Comparison of ENCODE assay signal across 33 mouse cellular contexts in the genomic region with DNA sequence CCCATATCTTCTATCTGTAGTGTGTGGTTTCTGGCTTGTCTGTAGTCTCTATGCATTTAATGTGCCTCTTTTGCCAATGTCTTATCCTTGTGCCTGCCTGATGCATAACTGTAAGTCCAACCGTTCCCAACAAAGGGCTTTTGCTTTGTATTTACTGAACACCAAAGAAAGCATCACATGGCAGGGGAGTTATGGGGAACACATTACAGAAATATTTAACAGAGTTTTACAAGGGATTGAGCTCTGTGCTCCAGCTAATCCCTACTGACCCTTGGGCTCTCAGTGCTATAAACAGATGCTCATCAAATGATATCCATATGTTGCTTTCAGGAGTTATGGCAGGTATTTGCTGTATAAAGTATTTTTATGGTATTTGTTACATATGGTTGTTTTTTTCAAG.
"Had no signal": no experiment of that assay in that cellular context is flagged by ENCODE, and none has a peak within 500 bp of the region (broad histone marks: within the 10 kb centered on the region; RNA-seq: fewer than 3 reads in every experiment).

No protein-coding gene starts in this region.

- H3K27me3 ChIP-seq: heart, embryonic 12.5 days; heart, embryonic 13.5 days; heart, embryonic 15.5 days; hindbrain, embryonic 12.5 days; hindbrain, embryonic 13.5 days; hindbrain, embryonic 15.5 days; kidney, embryonic 15.5 days had no signal

- H3K4me2 ChIP-seq: heart, embryonic 11.5 days; heart, embryonic 12.5 days; heart, embryonic 13.5 days; heart, embryonic 15.5 days; hindbrain, embryonic 12.5 days; hindbrain, embryonic 13.5 days; hindbrain, embryonic 14.5 days; hindbrain, embryonic 15.5 days; kidney, embryonic 15.5 days had no signal

- H3K9me3 ChIP-seq: heart, embryonic 10.5 days; heart, embryonic 12.5 days; heart, embryonic 13.5 days; heart, embryonic 15.5 days; hindbrain, embryonic 10.5 days; hindbrain, embryonic 12.5 days; hindbrain, embryonic 13.5 days; hindbrain, embryonic 15.5 days; kidney, embryonic 15.5 days had no signal

- H3K9ac ChIP-seq: heart, embryonic 12.5 days; heart, embryonic 13.5 days; heart, embryonic 15.5 days; hindbrain, embryonic 12.5 days; hindbrain, embryonic 13.5 days; hindbrain, embryonic 14.5 days; hindbrain, embryonic 15.5 days; kidney, embryonic 15.5 days had no signal

- H3K36me3 ChIP-seq: heart, embryonic 10.5 days; heart, embryonic 12.5 days; heart, embryonic 13.5 days; heart, embryonic 15.5 days; hindbrain, embryonic 10.5 days; hindbrain, embryonic 12.5 days; hindbrain, embryonic 13.5 days; hindbrain, embryonic 15.5 days; kidney, embryonic 15.5 days had no signal

- DNase-seq: heart, postnatal 14 days; heart, postnatal 36 days; heart, postnatal 4 days; kidney, adult 11 months; kidney, adult 18-20 months; kidney, adult 2 months; kidney, adult 8-10 months; kidney, adult 9 months; kidney, postnatal 10 days; kidney, postnatal 14 days; kidney, postnatal 25 days; kidney, postnatal 36 days; kidney, postnatal 4 days; layer of hippocampus, adult 9-11 months; layer of hippocampus, postnatal 36 days had no signal

- H3K4me1 ChIP-seq: heart, embryonic 10.5 days; heart, embryonic 12.5 days; heart, embryonic 13.5 days; heart, embryonic 15.5 days; hindbrain, embryonic 12.5 days; hindbrain, embryonic 13.5 days; hindbrain, embryonic 15.5 days; kidney, embryonic 15.5 days had no signal

- H3K4me3 ChIP-seq: heart, embryonic 10.5 days; heart, embryonic 12.5 days; heart, embryonic 13.5 days; heart, embryonic 15.5 days; hindbrain, embryonic 10.5 days; hindbrain, embryonic 12.5 days; hindbrain, embryonic 13.5 days; hindbrain, embryonic 15.5 days; kidney, embryonic 15.5 days; layer of hippocampus, adult 2 months had no signal

- ATAC-seq: hindbrain, embryonic 16.5 days; hindbrain, postnatal 0 days; inflammation-experienced regulatory T-cells, adult 6 months; intestine, embryonic 16.5 days; intestine, postnatal 0 days had no signal

- H3K27ac ChIP-seq: heart, embryonic 10.5 days; heart, embryonic 13.5 days; heart, embryonic 15.5 days; hindbrain, embryonic 10.5 days; hindbrain, embryonic 12.5 days; hindbrain, embryonic 13.5 days; hindbrain, embryonic 14.5 days; hindbrain, embryonic 15.5 days; hindbrain, postnatal 0 days; kidney, embryonic 15.5 days; kidney, postnatal 0 days; layer of hippocampus, adult 2 months had no signal
